Mouse (Mus musculus): ENCODE results near the gene Camk1g.

DNA sequence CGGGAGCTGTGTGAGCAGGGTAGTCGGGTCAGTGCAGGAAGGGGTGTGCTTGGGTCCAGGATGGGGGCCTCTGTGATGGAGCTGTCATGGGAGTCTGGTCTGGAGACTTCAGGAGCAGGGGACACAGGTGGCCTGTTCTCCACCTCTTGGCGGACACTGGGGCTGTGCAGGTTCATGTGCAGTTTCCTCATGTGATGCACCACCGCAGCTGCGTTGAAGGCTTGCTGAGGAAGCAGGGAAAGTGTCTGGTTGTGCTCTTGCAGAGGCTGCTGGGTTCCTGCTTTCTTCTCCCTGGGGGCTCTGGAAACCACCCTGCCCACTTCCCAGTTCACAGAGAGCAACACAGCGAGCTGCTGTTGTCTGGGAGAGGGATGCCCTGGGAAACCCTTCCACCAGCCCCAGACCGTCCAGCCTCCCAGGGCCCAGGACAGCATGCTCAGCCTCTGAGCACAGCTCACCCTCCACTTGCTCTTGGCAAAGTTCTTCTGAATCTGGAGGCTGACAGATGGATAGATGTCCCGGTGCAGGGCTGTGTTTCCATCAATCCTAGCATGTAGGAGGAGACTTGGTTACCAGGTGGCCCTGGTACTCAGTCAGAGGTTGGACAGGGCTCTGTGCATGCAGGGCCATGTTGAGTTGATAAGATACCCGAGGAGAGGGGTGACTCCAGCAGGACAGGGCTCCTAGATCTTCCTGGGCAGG is 21.7 kb downstream of the Camk1g start:
- no peak for TF ChIP-seq CTCF (conservative IDR thresholded peaks at IDR 0.05; ENCODE audit: insufficient read depth, insufficient read length, low read depth, low read length)
- no peak for TF ChIP-seq POLR2A (IDR thresholded peaks at IDR 0.05; ENCODE audit: low read depth, low read length)
